Mouse (Mus musculus): Measurements from ENCODE around the gene Rcn2.

The Rcn2 gene

DNA sequence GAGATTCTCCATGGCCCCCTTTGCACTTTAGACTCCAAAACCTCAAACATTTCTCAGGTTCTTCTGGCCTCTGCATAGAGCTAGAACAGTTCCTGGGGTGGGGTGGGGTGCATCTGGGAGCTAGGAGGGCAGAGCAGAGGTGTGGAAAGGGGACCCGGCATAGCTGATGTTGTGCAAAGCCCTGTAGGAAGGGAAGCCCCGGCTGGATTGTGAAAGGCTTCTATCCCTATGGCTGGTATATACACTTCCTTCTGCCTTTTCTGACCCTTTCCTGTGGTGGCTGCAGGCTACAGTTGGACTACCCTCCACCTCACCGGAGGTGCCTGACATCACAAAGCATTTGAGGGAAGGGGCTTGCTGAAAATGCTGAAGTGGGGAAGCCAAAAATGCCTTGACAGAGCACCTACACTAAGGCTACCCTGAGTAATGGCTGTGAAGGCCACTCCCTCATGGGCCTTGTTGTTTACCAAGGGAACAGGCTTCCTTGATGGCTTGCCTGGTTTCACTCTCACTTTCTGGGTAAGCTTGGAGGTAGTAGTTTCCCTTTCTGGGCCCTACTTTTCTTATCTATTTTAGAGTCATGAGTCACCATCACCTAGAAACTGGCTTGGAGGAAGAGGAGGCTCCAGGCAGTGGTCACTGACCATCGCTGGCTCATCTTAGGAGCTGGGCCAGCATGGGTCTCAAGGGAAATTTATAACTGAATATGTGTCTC is 56.1 kb downstream of the Rcn2 start:
- no peak for DNase-seq (ENCODE audit: low read depth, low spot score)

- no peak for DNase-seq (ENCODE audit: low read depth, low spot score)
Observed at GRCm38 (mm10) chr9:56100041-56100522, 58.4 kb downstream of the Rcn2 start.

- DNase-seq (ENCODE audit: low read depth, low spot score) = no peak
Observed at GRCm38 (mm10) chr9:56101022-56101421, 59.4 kb downstream of the Rcn2 start.

DNA sequence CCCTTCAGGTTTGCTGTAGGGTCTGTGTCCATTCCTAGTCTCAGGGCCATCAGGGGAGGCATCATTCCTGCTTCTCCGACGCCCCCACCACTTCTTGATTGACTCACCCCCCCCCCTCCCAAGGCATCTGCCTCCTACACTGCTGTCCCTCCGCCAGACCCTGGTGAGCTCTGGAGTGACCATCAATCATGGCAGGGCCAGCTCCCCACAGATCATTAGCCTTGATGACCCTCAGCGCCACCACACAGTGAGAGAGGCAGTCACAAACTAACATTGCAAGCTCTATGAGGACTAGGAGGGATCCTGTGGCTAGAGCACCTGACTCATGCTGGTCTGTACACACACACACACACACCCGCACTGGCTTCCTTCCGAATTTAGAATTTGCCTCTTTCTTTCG is 63.3 kb downstream of the Rcn2 start:
- no peak for DNase-seq (ENCODE audit: low read depth, low spot score)

- DNase-seq (ENCODE audit: low read depth, low spot score) = no peak
Observed at GRCm38 (mm10) chr9:56106274-56107072, 64.8 kb downstream of the Rcn2 start.

DNA sequence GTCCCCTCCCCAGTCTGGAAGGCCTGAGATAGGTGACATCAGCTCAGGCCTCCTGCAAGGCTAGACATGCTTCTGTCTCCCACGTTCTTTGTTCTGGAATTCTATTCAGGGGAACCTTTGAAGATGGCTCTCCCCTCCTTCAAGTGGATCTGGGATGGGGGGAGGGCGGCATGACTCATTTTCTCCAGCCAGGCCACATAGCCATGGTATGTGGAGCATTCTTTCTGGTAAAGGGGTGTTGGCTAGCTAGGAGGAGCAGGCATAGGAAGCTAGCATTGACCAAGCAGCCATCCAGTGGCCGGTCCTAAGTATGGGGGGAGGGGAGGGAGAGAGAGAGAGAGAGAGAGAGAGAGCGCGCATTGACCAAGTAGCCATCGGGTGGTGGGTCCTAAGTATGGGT is 65.9 kb downstream of the Rcn2 start:
- DNase-seq (ENCODE audit: low read depth, low spot score) = peak; percentile 27

GRCm38 (mm10) chr9:56108174-56108573 is 66.5 kb downstream of the Rcn2 start:
- DNase-seq (ENCODE audit: low read depth, low spot score) = no peak

Data from ES-CJ7 (cell line).